13 mouse cellular contexts compared by ENCODE assay signal in genomic region chr8:83036521-83037166, GRCm38 (mm10).
DNase-seq lines count a peak whose midpoint lies in the region; ATAC-seq lines count a peak whose summit lies in the region.
"Had no signal": no experiment of that assay in that cellular context is flagged by ENCODE, and none has a peak within 500 bp of the region (broad histone marks: within the 10 kb centered on the region; RNA-seq: fewer than 3 reads in every experiment).

No protein-coding gene starts in this region.

- no peak for ATAC-seq in kidney, embryonic 16.5 days (ENCODE audit: low FRiP score, low TSS enrichment)
- ATAC-seq in forebrain, embryonic 11.5 days (replicated peaks; ENCODE audit: low FRiP score) = no peak

- no peak overlapping the region for H3K9ac ChIP-seq in kidney, embryonic 16.5 days (replicated peaks; ENCODE audit: low read length)
- H3K9ac ChIP-seq in forebrain, embryonic 11.5 days (ENCODE audit: low read length) = no peak overlapping the region
- H3K9ac ChIP-seq: embryonic facial prominence, embryonic 15.5 days; liver, embryonic 13.5 days had no signal

- H3K36me3 ChIP-seq in kidney, embryonic 16.5 days (ENCODE audit: insufficient read depth, low read length) = no peaks in the 10 kb centered on the region
- H3K36me3 ChIP-seq in forebrain, embryonic 11.5 days (ENCODE audit: control insufficient read depth, insufficient read depth, low read length) = no peaks in the 10 kb centered on the region
- H3K36me3 ChIP-seq: embryonic facial prominence, embryonic 15.5 days; liver, embryonic 13.5 days had no signal

- WGBS in kidney, embryonic 16.5 days = 37% methylated on average over 3 of the region's 3 CpGs
- WGBS in forebrain, embryonic 11.5 days = 72% methylated on average over 3 of the region's 3 CpGs

- DNase-seq in cerebellum, postnatal 10 days = peak; percentile 25 to 41
- no peak for DNase-seq in cerebellum, adult 8-10 months
- peak; percentile 32 to 49 for DNase-seq in kidney, postnatal 4 days
- peak; percentile 93 for DNase-seq in ES-CJ7 (ENCODE audit: low read depth, low spot score)
- peak; percentile 72 for DNase-seq in gastrocnemius, postnatal 25 days
- no peak for DNase-seq in left cerebral cortex, adult 9 months (ENCODE audit: low spot score in 2 of 2)
- DNase-seq in forebrain, embryonic 11.5 days (ENCODE audit: low spot score) = no peak
- DNase-seq: adrenal gland, adult 8-10 months; cerebellum, adult 18-20 months; kidney, adult 2 months; liver, embryonic 13.5 days had no signal

- H3K4me3 ChIP-seq in kidney, embryonic 16.5 days (ENCODE audit: low read length) = no peak overlapping the region
- H3K4me3 ChIP-seq in forebrain, embryonic 11.5 days (ENCODE audit: low read depth, low read length) = no peak overlapping the region
- H3K4me3 ChIP-seq: embryonic facial prominence, embryonic 15.5 days; liver, embryonic 13.5 days had no signal

- H3K27me3 ChIP-seq in kidney, embryonic 16.5 days (ENCODE audit: insufficient read depth, low read length) = no peaks in the 10 kb centered on the region
- H3K27me3 ChIP-seq in forebrain, embryonic 11.5 days (ENCODE audit: control insufficient read depth, insufficient read depth, low read length) = no peaks in the 10 kb centered on the region
- H3K27me3 ChIP-seq: embryonic facial prominence, embryonic 15.5 days; liver, embryonic 13.5 days had no signal

- no peaks in the 10 kb centered on the region for H3K9me3 ChIP-seq in kidney, embryonic 16.5 days (ENCODE audit: low read length)
- no peaks in the 10 kb centered on the region for H3K9me3 ChIP-seq in forebrain, embryonic 11.5 days (ENCODE audit: control insufficient read depth, low read length)
- H3K9me3 ChIP-seq: embryonic facial prominence, embryonic 15.5 days; liver, embryonic 13.5 days had no signal

- no peak overlapping the region for H3K27ac ChIP-seq in kidney, embryonic 16.5 days (ENCODE audit: low read length)
- H3K27ac ChIP-seq in forebrain, embryonic 11.5 days (ENCODE audit: low read depth, low read length) = no peak overlapping the region
- H3K27ac ChIP-seq: embryonic facial prominence, embryonic 15.5 days; liver, embryonic 13.5 days had no signal

- H3K4me1 ChIP-seq in kidney, embryonic 16.5 days (ENCODE audit: insufficient read depth, low read length) = peaks cover 4% of the 10 kb centered on the region; the same call in 1 of the 2 replicates
- no peaks in the 10 kb centered on the region for H3K4me1 ChIP-seq in forebrain, embryonic 11.5 days (replicated peaks; ENCODE audit: control insufficient read depth, insufficient read depth, low read length)
- H3K4me1 ChIP-seq: embryonic facial prominence, embryonic 15.5 days; liver, embryonic 13.5 days had no signal

- no peak overlapping the region for H3K4me2 ChIP-seq in kidney, embryonic 16.5 days (replicated peaks; ENCODE audit: low read depth, low read length)
- H3K4me2 ChIP-seq in forebrain, embryonic 11.5 days (ENCODE audit: low read depth, low read length, severe bottlenecking) = no peak overlapping the region
- H3K4me2 ChIP-seq: embryonic facial prominence, embryonic 15.5 days; liver, embryonic 13.5 days had no signal

Comparison
In these comparisons a context has a peak if more than half of its experiments do, and no peak if none do; other contexts are left out.
1. DNase-seq: peak in cerebellum, postnatal 10 days (2 of 2), kidney, postnatal 4 days (2 of 2), ES-CJ7 (single experiment) and gastrocnemius, postnatal 25 days (single experiment); none in cerebellum, adult 8-10 months (single experiment), left cerebral cortex, adult 9 months (0 of 2) and forebrain, embryonic 11.5 days (single experiment).